Mouse (Mus musculus) forebrain, embryonic 16.5 days (tissue): Measurements from ENCODE around the gene Hoxa5. TPM values are rescaled to one million over a fixed set of nuclear protein-coding genes. Genes with fewer than 3 reads are reported as not detected.

Experiments used
- ATAC-seq: fragments of 200-750 bp; cut with Nextera tagmentation; 2 replicates; pipeline ENCODE4 v1.8.0; 2017; ENCODE audit warnings: mild to moderate bottlenecking, moderate library complexity
- H3K27ac ChIP-seq: fragments of 300-500 bp; sonication (generic); 2 replicates; pipeline ENCODE4 v1.5.1; 2014; ENCODE audit warnings: low read length, control low read depth
- H3K27me3 ChIP-seq: fragments of 300-500 bp; sonication (generic); replicated peaks from 2 replicates; pipeline ENCODE4 v1.6.1; 2014; ENCODE audit warnings: low read length; ENCODE audit not compliant: control insufficient read depth, insufficient read depth
- H3K36me3 ChIP-seq: fragments of 300-500 bp; sonication (generic); 2 replicates; pipeline ENCODE4 v1.6.1; 2014; ENCODE audit not compliant: control insufficient read depth, insufficient read depth
- H3K4me1 ChIP-seq: fragments of 300-500 bp; sonication (generic); replicated peaks from 2 replicates; pipeline ENCODE4 v1.6.1; 2014; ENCODE audit warnings: low read length; ENCODE audit not compliant: control insufficient read depth, insufficient read depth
- H3K4me2 ChIP-seq: fragments of 300-500 bp; sonication (generic); 2 replicates; pipeline ENCODE4 v1.6.1; 2014; ENCODE audit warnings: mild to moderate bottlenecking, low read length, control low read depth
- H3K4me3 ChIP-seq: fragments of 300-500 bp; sonication (generic); replicated peaks from 2 replicates; pipeline ENCODE4 v1.5.1; 2014; ENCODE audit warnings: mild to moderate bottlenecking, low read length, control low read depth
- H3K9ac ChIP-seq: fragments of 300-500 bp; sonication (generic); replicated peaks from 2 replicates; pipeline ENCODE4 v1.6.1; 2014; ENCODE audit warnings: low read depth, low read length, control low read depth
- H3K9me3 ChIP-seq: fragments of 300-500 bp; sonication (generic); 2 replicates; pipeline ENCODE4 v1.6.1; 2016; ENCODE audit warnings: low read length; ENCODE audit not compliant: control insufficient read depth
- WGBS: fragments of 180-500 bp; shearing (Covaris S2); extraction: QIAGEN DNeasy Blood & Tissue Kit; methylation state at CpG from one replicate; pipeline ENCODE4 v1.1.7; 2014; 5-methylcytosine and 5-hydroxymethylcytosine counted together
- microRNA counts: library from miRNA; unstranded; fragments of <30 nt; microRNA quantifications from one replicate; lab custom pipeline; 2016
- microRNA-seq: library from miRNA; unstranded; fragments of <30 nt; microRNA quantifications from one replicate; pipeline ENCODE4, GENCODE M21; 2017
- polyA plus RNA-seq: library from polyadenylated mRNA; unstranded; fragments of >200 nt; fragmentation: Nextera tagmentation; extraction: Ambion mirVana; gene quantifications from 2 replicates; pipeline ENCODE4 v1.2.1, GENCODE M21; 2015

Hoxa5 gene
- polyA plus RNA-seq, 1 experiment from 2014 or later: not detected

DNA sequence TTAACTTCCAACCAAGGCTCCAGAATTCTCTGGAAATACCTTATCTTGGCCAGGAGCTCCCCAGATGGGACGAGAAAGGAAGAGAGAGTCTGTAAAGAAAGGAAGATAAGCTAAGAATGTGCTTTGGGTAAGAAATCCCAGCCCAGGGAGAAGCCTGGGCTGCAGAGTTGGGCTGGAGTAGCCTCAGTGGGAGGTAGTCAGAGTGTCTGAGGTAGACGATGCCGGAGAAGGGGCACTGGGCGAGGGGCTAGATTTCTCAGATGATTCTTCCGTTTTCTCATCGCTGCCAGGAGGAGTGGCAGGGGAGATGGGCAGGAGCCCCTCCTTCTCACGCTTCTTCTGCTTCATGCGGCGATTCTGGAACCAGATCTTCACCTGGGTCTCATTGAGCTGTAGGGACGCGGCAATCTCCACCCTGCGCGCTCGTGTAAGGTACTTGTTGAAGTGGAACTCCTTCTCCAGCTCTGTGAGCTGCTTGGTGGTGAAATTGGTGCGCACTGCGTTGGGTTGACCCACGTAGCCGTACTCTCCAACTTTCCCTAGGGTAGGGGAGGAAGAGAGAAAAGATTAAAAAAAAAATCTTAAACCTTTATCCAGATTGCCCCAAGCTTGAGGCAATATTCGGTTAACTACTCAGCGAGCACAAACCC, 47.7 kb downstream of the Hoxa5 start:
- Histone ChIP-seq H3K4me3 (no peak overlapping the region), H3K36me3 (no peaks in the 10 kb centered on the region), H3K9ac (no peak overlapping the region), H3K27me3 (peaks cover 91% of the 10 kb centered on the region), H3K9me3 (no peaks in the 10 kb centered on the region), H3K4me1 (peaks cover 12% of the 10 kb centered on the region), H3K27ac (no peak overlapping the region), H3K4me2 (no peak overlapping the region)
- no peak for ATAC-seq
- 1% methylated on average over 20 of the region's 20 CpGs for WGBS

- Histone ChIP-seq H3K4me1 (peaks cover 12% of the 10 kb centered on the region), H3K4me3 (no peak overlapping the region), H3K27ac (no peak overlapping the region), H3K9ac (no peak overlapping the region), H3K27me3 (peaks cover 91% of the 10 kb centered on the region), H3K36me3 (no peaks in the 10 kb centered on the region), H3K9me3 (no peaks in the 10 kb centered on the region), H3K4me2 (no peak overlapping the region)
- ATAC-seq: no peak
- WGBS: 30% methylated on average over 3 of the region's 3 CpGs
Observed at GRCm38 (mm10) chr6:52155471-52155870, 48.9 kb downstream of the Hoxa5 start.

GRCm38 (mm10) chr6:52154044-52154443, 50.3 kb downstream of the Hoxa5 start:
- H3K27ac ChIP-seq: no peak overlapping the region
- H3K4me3 ChIP-seq: no peak overlapping the region
- 2% methylated on average over 5 of the region's 5 CpGs for WGBS

DNA sequence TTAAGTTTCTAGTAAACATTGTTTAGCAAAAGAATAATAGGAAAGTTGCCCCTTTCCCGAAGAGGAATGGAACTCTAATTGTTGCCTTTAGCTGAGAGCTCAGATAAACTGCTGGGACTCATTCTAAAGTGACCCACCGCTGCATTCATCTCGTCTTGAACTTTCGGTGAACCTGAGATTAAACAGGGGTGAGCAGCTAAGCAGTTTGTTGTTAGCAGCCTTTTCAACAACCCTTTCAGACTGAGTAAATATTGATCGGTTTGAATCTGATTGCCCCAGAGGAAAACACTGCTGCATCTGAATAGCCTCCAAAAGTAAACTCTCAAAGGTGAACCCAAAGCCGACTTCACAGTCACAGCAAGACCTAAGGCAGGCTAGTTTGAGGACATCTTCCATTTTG, 51.1 kb downstream of the Hoxa5 start:
- H3K36me3 ChIP-seq: no peaks in the 10 kb centered on the region
- peaks cover 5% of the 10 kb centered on the region for H3K4me1 ChIP-seq
- 2% methylated on average over 6 of the region's 6 CpGs for WGBS
- peaks cover 89% of the 10 kb centered on the region for H3K27me3 ChIP-seq
- no peak overlapping the region for H3K4me3 ChIP-seq
- H3K4me2 ChIP-seq: no peak overlapping the region
- ATAC-seq: no peak
- no peak overlapping the region for H3K9ac ChIP-seq
- H3K27ac ChIP-seq: no peak overlapping the region
- peaks cover 4% of the 10 kb centered on the region; the same call in 1 of the 2 replicates for H3K9me3 ChIP-seq

More at GRCm38 (mm10) chr6:52154044-52154443, 50.3 kb downstream of the Hoxa5 start:
- H3K4me2 ChIP-seq: no peak overlapping the region
- H3K9me3 ChIP-seq: peaks cover 4% of the 10 kb centered on the region; the same call in 1 of the 2 replicates
- no peak overlapping the region for H3K9ac ChIP-seq
- peaks cover 12% of the 10 kb centered on the region for H3K4me1 ChIP-seq
- no peak for ATAC-seq
- H3K27me3 ChIP-seq: peaks cover 90% of the 10 kb centered on the region
- no peaks in the 10 kb centered on the region for H3K36me3 ChIP-seq

- H3K4me1 ChIP-seq: no peaks in the 10 kb centered on the region
- peaks cover 4% of the 10 kb centered on the region; the same call in 1 of the 2 replicates for H3K9me3 ChIP-seq
- ATAC-seq: no peak
- H3K36me3 ChIP-seq: no peaks in the 10 kb centered on the region
- 2% methylated on average over 16 of the region's 16 CpGs for WGBS
- no peak overlapping the region for H3K4me2 ChIP-seq
- no peak overlapping the region for H3K27ac ChIP-seq
- H3K9ac ChIP-seq: no peak overlapping the region
- H3K4me3 ChIP-seq: no peak overlapping the region
- H3K27me3 ChIP-seq: peaks cover 89% of the 10 kb centered on the region
Observed at GRCm38 (mm10) chr6:52152226-52153193, 51.9 kb downstream of the Hoxa5 start.

MicroRNA genes within 50 kb of the gene (microRNA counts, 519-probe panel; counts per million panel counts)
- microRNA mmu-miR-196b (lab: Ali Mortazavi, UCI): 326 counts per million, percentile 0 among the panel's probes with 10 or more counts

Small RNA genes within 50 kb of the gene (microRNA-seq; reads per million reads assigned to microRNA genes)
- 43.4 reads per million, percentile 42 among the genes with 10 or more reads in this experiment for gene Mir196b

Other genes starting within 250 kb of the Hoxa5 start
- 5.5 and 7.0 TPM in 2 replicates for gene Skap2, start 192.0 kb downstream of the Hoxa5 start, polyA plus RNA-seq
- not detected in 2 replicates for gene Hoxa1, start 46.3 kb downstream of the Hoxa5 start, polyA plus RNA-seq
- not detected in 2 replicates for gene Hoxa2, start 39.8 kb downstream of the Hoxa5 start, polyA plus RNA-seq
- not detected in 2 replicates for gene 5730596B20Rik, start 27.1 kb downstream of the Hoxa5 start, polyA plus RNA-seq
- gene Hoxa4, start 12.8 kb downstream of the Hoxa5 start, polyA plus RNA-seq: not detected in 2 replicates
- not detected in 2 replicates for gene Hoxa6, start 4.1 kb upstream of the Hoxa5 start, polyA plus RNA-seq
- not detected in 2 replicates for gene Hoxa3, start 8.7 kb upstream of the Hoxa5 start, polyA plus RNA-seq
- not detected in 2 replicates for gene Gm28308, start 8.8 kb upstream of the Hoxa5 start, polyA plus RNA-seq
- not detected in 2 replicates for gene Hoxa7, start 17.3 kb upstream of the Hoxa5 start, polyA plus RNA-seq
- gene Hoxa9, start 26.5 kb upstream of the Hoxa5 start, polyA plus RNA-seq: 0.30 TPM in 1 of 2 replicates, not detected in the other
- 0.29 TPM in 1 of 2 replicates, not detected in the other for gene Hoxa10, start 36.3 kb upstream of the Hoxa5 start, polyA plus RNA-seq
- gene Hoxa11, start 41.2 kb upstream of the Hoxa5 start, polyA plus RNA-seq: 0.14 TPM in 1 of 2 replicates, not detected in the other
- not detected in 2 replicates for gene Hoxa13, start 56.3 kb upstream of the Hoxa5 start, polyA plus RNA-seq
- 0.19 TPM in 1 of 2 replicates, not detected in the other for gene Evx1, start 108.9 kb upstream of the Hoxa5 start, polyA plus RNA-seq